Mouse (Mus musculus) cerebellum, postnatal 25 days (tissue): Measurements from ENCODE around the gene Syvn1.
"Not testable (repeated sequence)": the region's sequence is repeated elsewhere in the genome, so short reads cannot be mapped to it uniquely, and the experiment has no call there.

Experiments used
- DNase-seq, 2 experiments: peaks; one replicate each; pipeline ENCODE4 v3.0.0; 2021; ENCODE audit warnings: mixed read lengths in 2 of 2

Gene Syvn1

DNA sequence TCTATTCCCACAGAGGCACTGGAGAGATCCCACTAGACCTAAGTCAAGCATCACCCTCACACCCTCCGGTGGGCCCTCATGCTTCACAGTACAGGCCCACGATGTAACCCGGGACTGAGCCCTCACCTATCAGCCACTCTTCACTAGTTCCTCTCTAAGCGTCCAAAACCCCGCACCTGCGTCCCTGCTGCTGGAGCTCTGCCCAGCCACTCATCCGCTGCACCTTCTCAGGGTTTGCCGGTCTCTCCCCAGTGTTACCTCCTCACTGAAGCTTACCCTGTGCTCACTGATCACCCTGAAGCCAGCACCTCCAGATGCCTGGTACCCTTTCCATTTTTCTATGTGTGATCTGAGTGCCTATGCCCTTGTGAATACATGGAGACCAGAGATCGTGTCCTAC lies 4.1 kb upstream of the Syvn1 start:
- peak in 1 of 2 experiments; percentile 26 for DNase-seq

DNA sequence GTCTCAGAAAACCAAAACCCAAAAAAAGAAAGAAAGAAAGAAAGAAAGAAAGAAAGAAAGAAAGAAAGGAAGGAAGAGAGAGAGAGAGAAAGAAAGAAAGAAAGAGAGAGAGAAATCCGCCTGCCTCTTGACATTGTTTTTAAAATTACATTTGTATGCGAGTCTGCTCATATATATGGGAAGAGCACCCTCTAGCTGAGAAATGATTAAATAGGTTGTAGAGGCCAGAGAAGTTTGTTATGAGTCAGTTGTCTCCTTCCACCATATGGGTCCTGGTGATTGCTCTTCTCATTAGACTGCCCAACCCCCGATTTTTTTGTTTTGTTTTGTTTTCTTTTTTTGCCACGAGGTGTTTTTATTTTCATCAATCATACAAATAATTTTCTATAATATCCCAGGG lies 2.3 kb upstream of the Syvn1 start:
- DNase-seq: not testable (repeated sequence)

DNA sequence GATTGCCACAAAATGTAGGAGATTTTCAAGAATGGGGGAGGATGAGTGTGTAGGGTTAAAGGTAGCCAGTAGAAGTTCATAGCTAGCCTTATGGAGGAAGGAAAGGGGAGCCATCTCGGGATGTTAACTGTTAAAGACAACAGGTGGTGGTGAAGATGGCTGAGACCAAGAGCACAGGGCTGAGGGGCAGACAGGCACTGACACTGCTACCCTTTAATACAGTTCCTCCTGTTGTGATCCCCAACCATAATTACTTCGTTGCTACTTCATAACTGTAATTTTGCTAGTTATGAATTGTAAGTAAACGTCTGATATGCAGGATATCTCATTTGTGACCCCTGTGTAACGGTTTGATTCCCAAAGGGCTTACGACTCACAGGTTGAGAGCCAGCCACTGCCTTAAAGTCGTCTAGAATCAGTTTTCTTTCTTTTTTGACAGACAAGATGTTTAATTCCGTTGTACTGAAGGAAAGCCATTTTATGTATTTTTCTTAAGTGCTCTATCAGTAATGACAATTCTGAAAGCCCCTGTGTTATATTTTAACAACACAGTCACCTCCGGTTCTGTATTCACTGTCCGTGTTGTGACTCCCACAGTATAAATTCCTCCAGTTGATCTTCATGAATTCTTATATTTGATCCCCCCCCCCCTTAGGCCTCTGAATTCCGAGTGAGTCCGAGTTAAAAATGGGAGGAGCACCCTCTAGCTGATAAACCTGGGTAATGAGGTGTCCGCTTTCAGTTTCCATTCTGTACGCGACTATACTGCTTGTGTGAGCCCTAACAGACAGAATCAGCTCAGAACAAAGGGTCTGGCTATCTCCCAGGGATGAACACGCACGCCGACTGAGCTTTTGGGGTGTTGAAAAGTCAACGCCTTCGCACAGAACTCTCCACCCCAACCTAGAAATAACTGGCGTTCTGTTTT lies 746 bp upstream of the Syvn1 start:
- DNase-seq: no peak

DNA sequence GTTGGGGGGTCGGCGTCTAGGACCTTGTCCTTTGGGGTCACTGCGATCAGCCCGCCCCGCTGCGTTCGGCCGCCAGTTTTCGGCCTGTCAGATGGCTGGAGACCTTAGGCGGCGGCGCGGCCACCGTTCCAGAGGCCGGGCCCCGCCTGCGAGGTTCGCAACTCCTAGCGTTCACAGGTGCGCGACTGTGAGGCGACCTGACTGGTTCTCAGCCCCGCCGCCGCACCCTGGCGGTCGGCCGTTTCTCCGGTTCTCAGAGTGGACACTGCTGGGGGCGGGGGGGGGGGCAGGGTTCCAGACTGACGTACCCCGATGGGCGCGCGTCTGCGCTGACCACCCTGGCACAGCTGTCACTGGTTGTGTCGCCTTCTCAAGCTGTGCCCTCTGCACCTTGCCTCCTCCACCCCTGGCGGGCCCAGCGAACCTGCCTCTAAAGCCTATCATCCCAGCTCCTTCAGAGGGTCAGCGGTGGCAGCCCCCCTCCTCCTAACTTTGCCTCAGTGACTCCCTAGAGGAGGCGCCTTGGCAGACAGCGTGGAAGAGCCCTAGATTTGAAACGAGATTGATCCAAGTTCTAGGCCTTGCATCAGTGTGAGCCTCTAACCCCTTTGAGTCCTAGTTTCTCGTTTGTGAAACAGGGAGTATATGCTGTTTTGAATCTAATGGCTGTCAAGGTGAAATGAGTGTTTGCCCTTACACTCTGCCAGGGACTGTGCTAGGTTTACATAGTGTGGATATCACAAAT lies 950 bp downstream of the Syvn1 start:
- DNase-seq: no peak

DNA sequence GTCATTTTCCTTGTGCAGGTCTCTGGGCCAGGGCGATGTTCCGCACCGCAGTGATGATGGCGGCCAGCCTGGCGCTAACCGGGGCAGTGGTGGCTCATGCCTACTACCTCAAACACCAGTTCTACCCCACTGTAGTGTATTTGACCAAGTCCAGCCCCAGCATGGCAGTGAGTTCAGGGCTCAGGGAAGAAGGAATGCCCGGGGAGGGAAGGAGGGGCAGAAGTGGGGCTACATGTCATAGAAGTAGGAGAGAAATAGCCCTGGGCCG lies 1.5 kb downstream of the Syvn1 start:
- no peak for DNase-seq

DNA sequence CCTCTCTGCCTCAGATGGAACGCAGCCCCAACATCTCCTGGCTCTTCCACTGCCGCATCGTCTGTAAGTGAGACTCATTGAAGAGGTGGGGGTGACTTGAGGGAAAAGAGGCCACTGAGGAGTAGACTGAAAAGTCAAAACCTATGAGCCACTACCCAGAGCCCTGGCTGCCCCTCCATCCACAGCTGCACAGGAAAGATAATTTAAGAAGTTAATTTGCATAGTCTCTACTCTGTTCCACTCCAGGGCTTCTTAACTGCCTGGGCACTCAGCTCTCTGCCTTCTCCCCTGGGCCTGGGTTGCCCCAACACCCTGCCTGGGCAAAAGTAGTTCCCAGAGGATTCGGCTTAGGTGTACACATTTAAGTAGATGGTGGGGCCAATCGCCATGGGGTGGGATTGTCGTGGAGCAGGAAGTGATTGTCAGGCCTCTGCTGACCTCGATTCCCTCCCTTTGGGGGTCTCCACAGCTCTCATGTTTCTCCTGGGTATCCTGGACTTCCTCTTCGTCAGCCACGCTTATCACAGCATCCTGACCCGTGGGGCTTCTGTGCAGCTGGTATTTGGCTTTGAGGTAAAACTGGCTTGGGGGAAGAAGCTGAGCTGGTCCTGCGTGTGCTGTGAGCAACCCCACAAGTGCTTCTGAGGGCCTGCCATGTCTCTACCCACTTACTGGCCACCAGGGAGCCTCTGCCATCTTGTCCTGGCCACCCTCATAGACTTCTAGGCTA lies 2.5 kb downstream of the Syvn1 start:
- DNase-seq: no peak

DNA sequence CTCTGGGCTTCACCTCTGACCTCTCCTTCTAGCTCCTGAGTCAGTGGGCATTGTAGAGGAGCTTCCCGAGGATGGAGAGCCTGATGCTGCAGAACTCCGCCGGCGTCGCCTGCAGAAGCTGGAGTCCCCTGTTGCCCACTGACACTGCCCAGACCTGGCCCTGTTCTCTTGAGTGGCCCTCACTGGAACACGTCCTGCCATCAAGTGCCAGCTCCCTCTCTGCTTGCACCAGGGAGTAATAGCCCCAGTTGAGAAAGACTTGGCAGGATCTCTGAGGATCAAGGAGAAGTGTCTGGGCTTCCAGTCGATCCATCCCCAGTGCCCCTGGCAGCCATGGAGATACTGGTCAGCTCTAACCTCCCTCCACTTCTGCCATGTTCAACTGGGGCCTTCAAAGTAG lies 6.1 kb downstream of the Syvn1 start:
- no peak for DNase-seq

DNA sequence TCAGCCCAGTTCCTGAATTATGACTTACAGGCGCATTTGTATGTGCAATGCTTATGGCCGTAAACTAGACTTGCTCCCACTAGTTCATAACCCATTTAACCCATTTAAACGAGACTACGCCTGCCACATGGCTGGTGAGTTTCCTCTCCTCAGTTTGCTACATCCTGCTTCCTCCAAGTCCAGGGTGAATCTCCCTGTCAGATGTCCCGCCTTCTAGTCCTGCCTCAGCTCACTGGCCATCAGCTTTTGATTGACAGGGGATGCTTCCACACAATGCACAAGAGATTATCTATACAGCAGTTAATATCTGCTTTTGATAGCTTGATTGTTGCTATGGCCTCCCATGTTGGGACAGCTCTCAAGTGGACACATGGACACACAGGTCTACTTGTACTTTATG lies 7.9 kb downstream of the Syvn1 start:
- no peak for DNase-seq

DNA sequence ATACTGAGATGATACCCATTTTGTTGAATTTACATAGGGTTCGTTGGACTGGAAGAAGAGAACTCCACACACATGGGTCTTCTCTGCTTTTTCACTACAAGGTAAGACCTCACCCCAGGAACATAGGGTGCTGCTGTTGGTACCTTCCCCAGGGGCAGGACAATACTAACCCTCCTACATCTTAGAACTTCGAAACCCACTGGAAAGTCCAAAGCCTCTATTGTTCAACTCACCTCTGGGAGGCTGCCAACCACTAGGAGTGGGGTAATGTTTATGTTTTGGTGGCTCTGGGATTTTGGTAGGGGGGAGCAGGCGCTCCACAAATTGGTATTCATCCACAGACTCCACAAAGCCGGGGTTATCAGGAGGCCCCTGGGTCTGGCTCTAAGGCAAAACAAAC lies 10.3 kb downstream of the Syvn1 start:
- peak in 1 of 2 experiments; percentile 34 for DNase-seq

DNA sequence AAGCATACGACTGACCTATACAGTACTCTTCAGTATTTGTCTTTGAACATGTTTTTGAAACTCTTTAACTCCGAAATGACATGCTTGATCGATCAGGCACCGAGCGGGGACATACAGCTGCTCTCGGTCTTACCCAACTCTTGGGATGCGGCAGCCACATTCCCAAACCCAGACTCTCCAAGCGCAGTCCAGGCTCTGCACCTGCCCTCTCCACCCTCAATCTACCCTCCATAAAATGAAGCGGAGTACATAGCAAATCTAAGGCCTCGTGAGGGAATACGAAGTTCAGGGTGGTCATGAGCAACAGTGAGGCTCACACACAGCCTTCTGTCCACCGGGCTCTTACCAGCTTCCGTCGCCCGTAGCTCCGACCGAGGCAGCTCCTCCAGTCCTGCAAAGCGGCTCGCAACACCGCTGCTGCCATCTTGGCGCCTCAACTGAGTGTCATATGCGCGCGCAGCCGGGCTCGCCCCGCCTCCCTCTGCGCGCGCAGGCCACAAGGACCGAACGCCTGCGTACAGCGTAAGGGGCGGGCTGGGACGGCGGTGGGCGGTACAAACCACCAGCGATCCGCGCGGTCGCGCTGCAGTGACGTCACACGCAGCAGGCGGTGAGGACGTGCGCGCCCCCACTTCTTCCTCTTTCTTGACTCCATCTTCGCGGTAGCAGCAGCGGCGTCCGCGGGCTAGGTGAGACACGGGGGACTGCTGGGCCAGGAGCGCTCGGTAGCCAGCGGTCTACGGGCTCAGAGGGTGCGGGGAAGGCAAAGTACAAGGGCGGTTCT lies 11.1 kb downstream of the Syvn1 start, which contains the start of the genes Mrpl49 and Fau:
Gene Mrpl49 (minus strand): TSS at position 473 of the 784 bp plus-strand sequence.
Gene Fau (plus strand): TSS at position 532 of the 784 bp plus-strand sequence.
- peak; percentile 100 for DNase-seq

DNA sequence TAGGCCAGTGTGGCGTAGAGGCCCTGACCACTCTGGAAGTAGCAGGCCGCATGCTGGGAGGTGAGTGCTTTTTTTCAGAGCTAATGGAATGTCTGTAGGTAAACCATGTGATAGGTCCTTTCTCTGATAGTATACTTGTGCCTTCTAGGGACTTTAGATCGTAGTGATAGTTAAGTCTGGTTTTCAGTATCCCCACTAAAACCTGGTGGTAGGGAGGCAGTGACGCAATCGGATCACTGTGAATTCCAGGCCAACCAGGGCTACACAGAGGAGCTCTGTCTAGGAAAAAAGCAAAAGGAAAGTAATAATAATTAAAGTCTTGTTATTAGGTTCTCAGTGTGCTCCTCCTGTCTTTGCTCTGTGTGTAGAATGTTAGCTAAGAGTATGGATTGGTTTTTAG lies 12.1 kb downstream of the Syvn1 start:
- no peak for DNase-seq

DNA sequence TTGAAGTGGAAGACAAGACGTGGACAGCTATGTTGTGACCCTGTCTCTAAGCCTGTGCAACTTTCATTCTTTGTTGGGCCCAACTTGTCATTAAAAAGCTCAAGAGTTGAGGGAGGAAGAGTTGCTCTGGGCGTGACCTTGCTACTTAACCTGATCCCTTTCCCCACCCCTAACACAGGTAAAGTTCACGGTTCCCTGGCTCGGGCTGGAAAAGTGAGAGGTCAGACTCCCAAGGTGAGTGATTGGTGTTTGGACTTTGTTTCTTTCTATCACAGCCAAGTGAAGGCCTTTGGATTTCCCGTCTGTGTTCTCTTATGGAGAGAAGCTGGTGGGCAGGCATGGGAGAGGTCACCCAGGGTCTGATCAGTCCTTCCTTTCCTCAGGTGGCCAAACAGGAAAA lies 12.6 kb downstream of the Syvn1 start:
- peak in 1 of 2 experiments; percentile 2 for DNase-seq

DNA sequence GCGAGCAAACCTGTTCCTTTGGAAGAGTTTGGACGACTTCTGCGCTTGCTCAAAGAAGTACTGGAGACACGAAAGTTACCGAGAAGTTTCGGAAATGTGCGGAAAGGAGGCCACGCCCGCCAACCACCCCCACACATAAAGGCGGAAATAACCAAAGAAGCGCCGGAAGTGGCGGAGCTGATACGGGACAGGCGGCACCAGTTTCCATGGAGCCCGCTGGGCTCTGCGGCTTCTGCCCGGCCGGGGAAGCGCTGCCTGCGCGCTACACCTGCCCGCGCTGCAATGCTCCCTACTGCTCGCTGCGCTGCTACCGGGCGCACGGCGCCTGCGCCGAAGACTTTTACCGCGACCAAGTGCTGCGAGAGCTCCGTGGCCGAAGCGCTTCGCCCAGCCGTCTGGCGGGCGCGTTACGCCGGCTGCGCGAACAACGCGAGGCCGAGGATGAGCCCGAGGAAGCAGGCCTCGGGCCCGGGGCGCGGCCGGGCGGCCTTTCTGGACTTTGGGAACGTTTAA lies 14.7 kb downstream of the Syvn1 start, which contains the start of gene Znhit2:
Gene Znhit2 (plus strand): TSS at position 172 of the 513 bp plus-strand sequence.
- peak; percentile 91 to 93 for DNase-seq

DNA sequence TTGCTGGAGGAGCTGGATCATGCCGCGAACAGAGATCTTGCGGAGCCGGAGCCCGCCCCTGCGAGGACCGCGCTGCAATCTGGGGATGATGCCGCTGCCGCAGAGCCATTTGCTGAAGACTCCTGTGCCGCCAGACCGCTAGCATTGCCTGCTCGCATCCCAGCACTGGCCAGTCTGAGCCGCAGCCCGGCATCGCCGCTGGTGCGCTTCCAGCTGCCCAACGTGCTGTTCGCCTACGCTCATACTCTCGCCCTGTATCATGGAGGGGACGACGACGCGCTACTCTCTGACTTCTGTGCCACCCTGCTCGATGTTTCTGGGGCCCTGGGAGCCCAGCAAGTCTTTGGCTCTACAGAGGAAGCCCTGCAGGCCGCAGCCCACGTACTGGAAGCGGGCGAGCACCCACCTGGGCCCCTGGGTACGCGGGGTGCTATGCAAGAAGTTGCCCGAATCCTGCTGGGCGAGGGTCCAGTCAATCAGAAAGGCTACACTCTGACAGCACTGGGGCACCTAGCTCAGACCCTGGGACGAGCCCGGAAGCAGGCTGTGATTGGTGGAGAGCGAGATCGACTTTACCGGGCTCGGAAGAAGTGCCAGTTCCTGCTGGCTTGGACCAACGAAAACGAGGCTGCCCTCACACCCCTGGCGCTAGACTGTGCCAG lies 15.4 kb downstream of the Syvn1 start:
- DNase-seq: peak; percentile 42 to 61

DNA sequence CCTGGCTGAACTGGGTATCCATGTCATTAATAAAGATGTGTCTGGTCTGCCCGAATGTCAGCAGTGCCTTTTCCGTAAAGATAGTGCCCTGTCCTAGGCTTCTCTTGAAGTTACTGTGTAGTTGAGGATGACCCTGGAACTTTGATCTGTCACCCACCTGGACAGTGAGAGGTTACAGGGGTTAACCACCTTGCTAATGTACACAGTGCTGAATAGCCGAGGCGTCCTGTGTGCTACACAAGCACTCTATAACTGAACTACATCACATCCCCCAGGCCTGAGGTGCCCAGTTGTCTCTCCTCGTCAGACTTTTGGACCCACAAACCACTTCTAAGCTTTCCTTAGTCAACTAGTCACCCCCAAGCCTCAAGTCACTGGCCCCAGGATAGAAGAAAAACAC lies 16.0 kb downstream of the Syvn1 start:
- DNase-seq: no peak

DNA sequence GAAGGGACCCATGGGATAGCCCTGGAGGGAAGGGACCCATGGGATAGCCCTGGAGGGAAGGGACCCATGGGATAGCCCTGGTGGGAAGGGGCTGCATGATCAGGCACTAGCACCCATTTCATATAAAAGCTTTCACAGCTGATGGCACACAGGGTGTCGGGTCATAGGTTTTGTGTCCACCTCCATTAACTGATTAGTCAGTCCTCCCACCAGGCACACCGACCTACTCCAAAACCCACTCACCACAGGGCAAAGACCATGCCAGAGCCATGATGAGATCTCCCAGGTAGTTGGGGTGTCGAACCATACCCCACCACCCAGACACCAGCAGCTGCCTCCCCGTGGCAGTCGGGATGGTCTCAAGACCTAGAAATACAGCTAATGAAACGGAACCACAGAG lies 16.7 kb downstream of the Syvn1 start:
- no peak for DNase-seq

DNA sequence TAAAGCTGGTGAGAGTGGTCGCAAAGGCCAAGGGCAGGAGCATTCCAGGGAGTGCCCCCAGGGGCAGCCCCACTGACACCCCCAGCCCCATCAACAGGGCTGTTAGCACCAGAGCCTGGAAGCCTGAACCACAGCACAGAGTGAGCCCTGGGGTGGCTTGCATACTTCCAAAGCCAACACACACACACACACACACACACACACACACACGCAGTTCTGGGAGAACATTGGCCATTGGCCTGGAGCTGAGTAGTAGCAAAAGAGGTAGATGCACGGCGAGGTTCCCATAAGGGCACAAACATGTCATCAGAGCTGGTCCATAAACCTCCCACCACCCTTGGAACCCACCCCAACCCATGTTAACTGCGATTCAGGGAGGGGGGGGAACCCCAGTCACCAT lies 20.2 kb downstream of the Syvn1 start:
- DNase-seq: no peak

DNA sequence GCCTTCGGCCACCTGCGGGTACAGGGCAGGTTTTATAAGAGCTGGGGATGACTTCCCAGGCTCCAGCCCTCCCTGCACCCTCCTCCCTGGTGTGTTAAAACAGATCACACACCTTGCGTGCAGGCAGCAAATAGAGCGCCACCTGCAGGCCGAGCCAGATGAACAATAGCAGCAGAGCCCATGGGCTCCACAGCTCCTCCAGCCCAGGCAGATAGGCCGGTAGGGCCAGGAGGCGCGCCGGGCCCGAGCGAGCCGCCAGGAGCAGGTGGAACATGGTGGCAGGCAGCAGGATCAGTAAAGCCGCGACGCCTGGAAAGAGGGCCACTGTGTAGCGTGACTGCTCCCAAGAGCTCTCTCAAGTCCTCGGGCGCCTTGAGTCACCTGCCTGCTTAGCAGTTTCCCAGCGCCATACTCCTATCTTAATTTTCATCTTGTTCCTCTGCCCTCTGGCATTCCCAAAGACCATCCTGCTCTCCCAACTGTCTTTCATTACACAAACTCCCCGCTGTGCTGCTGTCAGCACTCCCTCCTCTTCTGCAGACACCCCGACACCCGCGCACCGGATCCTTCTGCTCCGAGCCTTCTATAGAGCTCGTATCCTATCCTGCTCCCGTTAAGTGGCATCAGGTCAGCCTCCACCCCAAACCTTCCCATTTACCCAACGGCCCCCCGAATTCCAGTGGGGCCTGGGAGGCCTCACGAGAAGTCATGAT lies 20.8 kb downstream of the Syvn1 start:
- DNase-seq: peak; percentile 91 to 96

DNA sequence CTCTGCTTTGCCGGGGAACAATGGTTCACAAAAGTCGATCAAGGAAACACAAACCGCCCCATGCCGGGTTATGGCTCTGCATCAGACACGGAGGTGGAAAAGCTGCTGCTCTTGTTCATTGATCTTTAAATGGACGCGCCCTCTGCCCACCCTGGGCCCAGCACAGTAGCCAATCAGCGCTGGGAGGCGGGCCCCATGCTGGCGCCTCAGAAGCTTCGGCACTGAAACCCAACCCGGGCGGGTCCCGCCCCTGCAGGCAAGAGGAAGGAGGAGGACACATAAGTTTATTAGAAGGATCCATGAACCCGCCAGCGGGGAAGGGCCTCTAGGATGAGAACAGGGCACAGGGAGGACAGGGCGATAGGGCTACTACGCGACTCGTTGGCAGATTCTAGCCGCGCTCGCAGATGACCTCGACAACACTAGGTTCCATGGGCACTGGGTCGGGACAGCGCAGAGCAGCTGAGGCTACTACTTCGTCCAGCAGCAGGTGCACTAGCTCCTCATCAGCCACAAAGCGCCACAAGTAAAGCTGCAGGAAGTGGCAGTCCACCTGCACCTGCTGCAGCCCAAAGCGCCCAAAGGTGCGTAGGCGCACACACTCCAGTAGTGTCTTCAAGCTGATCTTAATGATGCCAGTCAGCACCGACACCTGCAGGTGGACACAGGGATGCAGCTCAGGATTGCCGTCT lies 21.5 kb downstream of the Syvn1 start, which contains the start of gene Tm7sf2:
Gene Tm7sf2 (minus strand): TSS at position 650 of the 692 bp plus-strand sequence.
- peak; percentile 87 to 91 for DNase-seq

DNA sequence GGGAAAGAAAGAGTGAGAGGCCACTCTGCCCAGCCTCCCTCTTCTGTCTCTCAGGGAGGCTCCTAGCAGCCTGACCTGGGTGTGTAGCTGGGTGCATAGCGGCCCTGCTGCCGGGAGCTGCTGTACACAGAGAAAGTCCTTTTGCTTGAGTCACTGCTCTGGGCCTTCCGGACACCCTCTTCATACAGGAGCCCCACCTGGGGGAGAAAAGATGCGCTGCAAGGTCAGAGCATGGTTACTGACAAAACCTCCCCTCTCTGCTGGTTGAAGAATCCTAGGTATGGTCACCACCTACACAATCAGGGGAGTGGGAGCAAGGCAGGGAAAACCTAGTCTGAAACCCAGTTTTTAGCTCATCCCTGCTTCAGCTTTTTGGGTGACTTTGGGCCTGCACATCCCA lies 22.6 kb downstream of the Syvn1 start:
- no peak for DNase-seq
